Mouse (Mus musculus): Measurements from ENCODE around the gene Mylk4.

GRCm38 (mm10) chr13:32802259-32803081, 18.7 kb upstream of the Mylk4 start, which contains the start of gene D930007J09Rik:
- TF ChIP-seq CTCF (IDR thresholded peaks at IDR 0.05; ENCODE audit: control insufficient read depth, insufficient read depth, low read length): no peak
- 0 out of 2 replicates have a peak, but pooled peaks have one; percentile 13 for TF ChIP-seq POLR2A (IDR thresholded peaks at IDR 0.05; ENCODE audit: borderline replicate concordance, control insufficient read depth, low read depth, low read length)
